Mouse (Mus musculus): ENCODE results near the gene Lrrn2.

GRCm38 (mm10) chr1:132909951-132910350 is 29.9 kb downstream of the Lrrn2 start:
- no peak for TF ChIP-seq EP300 (IDR thresholded peaks at IDR 0.05; ENCODE audit: low read depth)
- TF ChIP-seq CTCF (IDR thresholded peaks at IDR 0.05; ENCODE audit: low read depth): no peak

Data from liver, postnatal 0 days (tissue).